Mouse (Mus musculus): Measurements from ENCODE around the gene Vash1.

The Vash1 gene

DNA sequence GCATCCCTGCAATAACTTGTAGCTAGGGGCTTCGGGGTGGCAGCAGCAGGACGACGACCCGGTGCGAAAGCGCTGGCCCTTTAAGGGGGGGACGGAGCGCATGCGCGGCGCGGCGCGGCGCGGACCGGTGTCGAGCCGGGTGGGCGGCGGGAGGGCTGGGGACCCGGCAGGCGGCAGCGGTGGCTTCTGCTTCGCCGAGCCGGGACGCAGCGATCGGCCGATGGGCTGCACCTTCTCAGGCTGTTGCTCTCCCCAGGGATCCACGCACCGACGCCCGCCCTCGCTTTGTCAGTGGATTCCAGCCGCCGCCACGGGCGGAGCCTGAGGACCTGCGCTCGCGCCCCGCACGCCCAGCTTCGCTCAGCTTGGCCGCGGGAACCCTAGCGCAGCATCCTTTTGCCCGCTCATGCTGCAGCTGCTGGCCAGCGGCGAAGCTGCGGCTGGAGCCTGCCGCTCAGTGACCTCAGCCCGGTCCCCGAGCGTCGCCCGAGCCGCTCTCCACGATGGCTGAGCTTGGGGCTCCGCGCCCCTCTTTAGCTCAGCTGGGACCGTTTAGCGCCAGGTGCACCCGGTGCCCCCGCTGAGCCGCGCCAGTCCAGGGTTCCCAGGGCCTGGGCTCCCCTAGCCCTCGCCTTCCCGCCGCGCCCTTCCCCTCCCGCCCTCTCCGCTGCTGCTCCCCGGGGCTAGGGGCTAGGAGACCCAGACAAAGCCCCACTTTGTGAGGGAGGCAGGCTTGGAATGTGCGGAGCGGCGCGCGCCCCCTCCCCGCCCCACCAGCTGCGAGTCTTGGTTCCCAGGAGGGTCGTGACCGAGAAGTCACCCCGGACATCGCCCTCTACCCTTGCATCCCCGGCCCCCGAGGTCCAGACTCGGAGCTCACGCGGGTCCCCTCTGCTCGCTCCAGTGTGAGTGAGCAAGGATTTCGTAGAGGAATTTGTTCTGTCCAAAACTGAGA lies at the start of gene Vash1:
Vash1 (plus strand) TSS at position 110 of the 955 bp plus-strand sequence.
- no peak for DNase-seq (ENCODE audit: low read depth, low spot score)

DNA sequence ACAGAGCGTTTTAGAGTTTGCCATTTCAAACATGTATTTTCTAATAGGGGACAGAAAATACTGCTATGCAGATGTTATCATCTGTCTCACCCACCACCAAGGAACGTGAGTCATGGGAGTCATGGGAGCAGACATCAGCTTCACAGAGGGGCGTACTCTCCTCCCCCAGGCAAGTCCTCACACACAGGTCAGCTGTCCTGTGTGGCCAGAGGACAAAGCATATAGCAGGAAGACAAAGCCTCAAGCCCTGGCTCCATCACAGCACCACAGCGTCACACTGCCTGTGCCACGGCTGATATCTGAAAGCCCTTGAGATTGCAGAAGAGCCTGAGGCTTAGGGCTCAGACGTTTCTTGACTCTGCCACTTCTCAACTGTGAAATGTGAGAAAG lies 49.7 kb upstream of the Vash1 start:
- no peak for DNase-seq (ENCODE audit: low read depth, low spot score)

DNA sequence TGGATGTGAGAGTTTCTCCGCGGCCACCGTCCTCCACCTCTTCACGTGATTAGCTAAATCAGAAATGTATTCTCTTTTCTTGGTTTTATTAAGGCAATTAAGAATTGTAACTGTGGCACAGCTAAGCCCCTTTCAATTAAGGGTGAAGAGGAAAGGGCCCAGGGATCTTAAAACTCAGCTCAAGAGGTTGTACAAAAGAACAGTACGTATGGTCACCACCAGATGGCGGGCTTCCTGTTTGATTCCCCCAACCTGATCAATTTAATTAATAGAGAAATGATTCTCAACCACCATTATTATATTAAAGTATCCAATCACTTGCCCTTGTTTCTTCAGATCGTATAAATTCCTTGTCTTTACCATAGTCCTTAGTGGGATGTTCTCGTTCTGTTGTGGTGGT lies 36.7 kb upstream of the Vash1 start:
- peak; percentile 37 for DNase-seq (ENCODE audit: low read depth, low spot score)

DNA sequence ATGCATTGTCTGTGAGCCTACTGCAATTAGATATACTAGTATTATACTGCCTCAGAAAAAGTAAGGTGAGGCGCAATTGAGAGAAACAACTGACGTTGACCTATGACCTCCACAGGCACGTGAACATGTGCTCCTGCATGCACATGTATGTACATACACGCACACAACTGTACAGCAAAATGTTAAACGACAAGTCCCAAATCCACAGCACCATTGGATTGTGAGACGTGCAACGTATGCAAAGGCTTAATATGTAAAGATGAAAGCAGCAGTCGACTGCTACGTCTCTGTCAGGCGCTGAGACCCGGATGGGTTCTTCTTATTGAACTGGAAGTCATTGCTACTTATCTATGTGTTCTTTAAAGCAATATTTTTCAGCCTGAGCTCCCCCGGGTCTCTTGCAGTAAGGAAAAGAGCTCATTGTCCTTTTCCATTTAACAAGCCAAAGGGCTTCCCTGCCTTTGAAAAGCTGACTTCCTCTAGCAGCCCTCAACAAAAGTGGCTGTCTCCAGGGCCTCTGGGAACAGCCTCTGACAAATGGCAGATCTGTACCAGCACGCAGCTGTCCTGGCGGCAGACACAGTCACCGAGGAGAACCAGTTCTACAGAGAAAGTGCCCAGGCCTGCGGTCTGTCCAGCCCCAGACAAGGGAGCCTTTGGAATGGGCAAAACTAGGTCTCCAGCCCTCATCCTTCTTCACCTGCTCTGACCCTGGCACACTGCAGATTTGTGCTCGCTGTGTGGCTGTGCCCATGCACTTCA lies 33.8 kb upstream of the Vash1 start:
- no peak for DNase-seq (ENCODE audit: low read depth, low spot score)

DNA sequence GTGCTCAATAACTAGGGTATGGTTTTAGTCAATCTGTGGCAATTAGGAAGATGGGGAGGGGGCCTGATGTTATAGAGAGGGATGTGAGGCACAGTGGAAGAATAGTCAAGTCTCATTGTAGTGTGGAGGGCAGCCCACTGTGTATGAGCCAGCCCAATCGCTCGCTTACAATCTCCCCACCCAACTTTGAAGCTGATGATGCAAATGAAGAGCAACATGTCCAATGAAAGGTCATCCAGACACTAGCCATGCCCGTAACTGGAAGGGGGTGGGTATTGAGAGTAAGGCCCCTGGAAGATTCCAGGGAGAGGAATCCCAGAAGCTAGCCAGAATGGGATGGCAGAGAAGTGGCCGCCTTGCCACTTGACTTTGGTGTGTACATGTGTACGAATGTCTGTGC lies 33.0 kb upstream of the Vash1 start:
- DNase-seq (ENCODE audit: low read depth, low spot score) = no peak

DNA sequence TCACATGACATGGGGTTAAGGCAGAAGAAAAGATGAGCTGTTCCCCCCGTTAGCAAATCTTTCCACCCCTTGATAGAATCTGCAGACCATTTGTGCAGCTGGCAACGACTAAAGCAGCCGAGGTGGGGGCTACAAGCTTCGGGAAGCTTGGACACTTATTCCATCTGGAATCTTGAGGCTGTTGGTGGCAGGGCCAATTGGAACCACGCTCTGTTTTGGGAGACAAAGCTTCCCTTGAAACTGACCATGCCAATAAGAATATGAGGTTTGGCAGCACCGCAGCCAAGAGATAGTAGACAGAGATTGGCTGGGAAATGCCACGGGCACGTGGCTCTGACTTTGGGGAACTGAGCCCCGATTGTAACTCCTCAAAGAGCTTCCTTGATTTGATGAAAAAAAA lies 31.7 kb upstream of the Vash1 start:
- DNase-seq (ENCODE audit: low read depth, low spot score) = no peak

DNA sequence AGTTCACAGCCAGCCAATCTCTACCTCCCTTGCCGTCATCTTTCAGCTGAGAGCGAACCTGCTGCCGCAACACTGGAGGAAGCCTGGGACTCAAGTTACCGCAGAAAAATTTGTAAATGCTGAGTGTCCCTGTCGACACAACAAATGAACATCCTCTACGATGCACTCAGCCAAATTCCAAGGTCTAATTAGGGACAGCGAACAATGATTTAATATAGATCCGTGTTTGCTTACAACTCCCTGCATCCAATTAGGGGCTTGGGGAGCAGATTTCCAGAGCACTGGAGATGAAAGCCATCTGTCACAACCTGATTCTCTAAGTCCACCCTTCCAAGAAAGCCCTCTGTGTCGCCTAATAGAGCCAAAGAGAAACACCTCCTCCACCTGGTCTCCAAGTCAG lies 31.2 kb upstream of the Vash1 start:
- DNase-seq (ENCODE audit: low read depth, low spot score) = no peak

DNA sequence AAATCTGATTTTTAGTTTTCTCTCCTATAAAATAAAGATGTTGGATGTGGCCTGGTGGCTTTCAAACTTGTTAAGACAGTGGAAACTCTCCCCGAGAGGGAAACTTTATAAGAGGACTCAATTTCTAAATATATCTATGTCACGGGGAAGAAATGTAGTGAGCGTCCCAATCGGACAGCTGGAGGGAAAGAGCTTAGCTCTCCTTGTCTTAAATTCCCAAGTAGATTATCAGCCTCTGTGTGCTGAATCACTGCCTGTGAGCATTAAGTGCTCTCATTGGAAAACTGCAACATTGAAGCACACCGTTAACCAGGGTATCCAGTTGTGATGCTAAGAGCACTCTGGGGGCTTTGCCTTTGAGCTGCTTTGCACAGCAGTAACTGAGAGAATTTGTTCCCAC lies 30.8 kb upstream of the Vash1 start:
- no peak for DNase-seq (ENCODE audit: low read depth, low spot score)

DNA sequence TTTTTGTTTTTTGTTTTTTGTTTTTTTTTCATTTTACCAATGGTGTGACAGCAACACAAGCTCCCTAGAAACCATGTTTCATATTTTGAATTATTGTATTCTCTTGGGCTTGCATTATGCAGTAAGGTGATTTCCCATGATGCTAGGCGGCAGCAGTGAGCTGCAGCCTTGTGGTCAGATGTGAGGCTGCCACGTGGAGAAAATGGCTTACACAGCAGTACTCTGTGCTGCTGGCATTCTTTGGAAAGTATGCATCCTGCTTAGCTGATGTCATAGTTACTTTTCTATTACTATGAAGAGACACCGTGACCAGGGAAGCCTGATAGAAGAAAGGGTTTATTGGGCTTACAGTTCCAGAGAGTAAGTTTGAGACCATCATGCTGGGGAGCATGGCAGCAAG lies 30.0 kb upstream of the Vash1 start:
- peak; percentile 26 for DNase-seq (ENCODE audit: low read depth, low spot score)

DNA sequence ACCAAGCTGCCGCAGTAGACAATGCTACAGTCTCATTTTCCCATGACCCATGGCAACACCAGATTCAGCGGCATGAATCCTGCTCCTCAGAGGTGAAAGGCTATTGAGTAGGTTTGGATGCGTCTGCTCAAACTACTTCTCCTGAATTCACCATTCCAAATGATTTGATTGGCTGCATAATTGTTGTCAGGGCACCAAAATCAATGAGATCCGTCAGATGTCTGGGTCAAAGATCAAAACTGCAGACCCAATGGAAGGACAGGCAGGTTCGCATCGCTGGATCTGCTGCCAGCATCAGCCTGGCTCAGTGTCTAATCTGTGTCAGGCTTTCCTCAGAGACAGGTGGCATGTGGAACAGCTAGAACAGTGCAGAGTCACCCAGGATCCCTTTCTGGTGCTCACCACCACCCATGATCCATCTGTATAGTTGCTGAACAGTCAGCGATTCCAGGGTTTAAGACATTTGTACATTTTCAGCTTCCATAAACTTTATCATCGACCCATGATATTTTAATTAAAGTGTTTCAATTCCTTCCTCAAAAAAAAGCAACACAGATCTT lies 27.1 kb upstream of the Vash1 start:
- no peak for DNase-seq (ENCODE audit: low read depth, low spot score)

DNA sequence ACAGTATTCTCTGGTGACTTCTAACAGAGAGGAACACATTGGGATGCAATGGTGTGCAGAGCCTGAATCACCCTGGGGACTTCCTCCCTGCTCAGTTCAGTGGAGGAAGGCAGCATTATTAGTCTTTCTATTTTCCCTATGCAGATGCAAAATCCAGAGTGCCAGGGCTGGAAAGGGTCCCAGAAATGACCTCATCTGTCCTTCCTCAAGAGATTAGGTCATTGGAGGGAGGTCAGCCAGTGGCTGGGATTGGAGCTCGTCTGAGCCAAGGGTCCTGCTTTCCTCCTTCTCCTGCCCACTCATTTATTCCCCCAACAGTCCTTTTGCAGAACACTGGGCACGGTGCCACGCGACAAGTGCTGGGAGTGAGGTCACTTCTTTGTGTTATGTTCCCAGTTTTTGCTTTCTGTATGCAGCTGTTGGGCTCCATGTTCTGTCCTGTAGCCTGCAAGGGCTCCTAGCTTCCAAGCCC lies 25.9 kb upstream of the Vash1 start:
- DNase-seq (ENCODE audit: low read depth, low spot score) = peak; percentile 85

DNA sequence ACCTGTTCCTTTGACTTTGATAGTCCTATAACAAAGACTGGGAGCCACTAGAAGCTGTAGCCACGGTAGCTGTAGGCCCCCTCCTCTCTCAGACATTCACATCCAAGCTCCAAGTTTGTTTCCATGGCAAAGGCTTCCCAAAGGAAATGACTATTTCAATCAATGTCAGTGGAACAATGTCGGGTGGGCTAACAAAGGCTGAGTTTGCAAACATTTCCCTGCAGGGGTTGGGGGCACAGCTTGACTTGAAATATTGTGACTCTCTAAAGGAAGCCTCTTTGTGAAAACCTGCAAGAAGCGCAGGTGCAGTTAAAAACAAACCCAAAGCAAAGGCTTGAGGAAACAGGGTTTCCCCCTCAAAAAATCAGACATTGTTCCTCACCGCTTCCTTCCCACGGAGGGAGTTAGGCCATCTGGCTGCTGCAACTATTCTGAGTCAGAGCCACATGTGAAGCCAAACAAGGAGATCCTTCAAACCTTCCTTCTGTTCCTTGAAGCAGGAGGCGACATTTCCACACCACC lies 19.0 kb upstream of the Vash1 start:
- DNase-seq (ENCODE audit: low read depth, low spot score) = peak; percentile 6

DNA sequence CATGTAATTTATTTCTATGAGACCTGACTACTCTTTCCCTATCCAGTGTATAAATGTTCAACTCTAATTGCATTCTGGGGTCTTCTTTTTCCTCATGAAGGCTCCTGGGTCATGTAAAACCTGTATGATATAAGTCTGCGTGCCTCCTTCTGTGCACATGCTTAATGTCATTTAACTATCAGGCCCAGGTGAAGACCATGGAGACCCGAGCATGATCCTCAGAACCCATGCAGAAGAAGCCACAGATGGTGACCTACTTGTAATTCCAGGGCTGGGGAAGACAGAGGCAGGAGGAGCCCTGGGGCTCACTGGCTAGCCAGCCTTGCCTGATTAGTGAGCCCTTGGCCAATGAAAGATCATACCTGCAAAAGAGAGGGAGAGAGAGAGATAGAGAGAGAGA lies 18.0 kb upstream of the Vash1 start:
- no peak for DNase-seq (ENCODE audit: low read depth, low spot score)

DNA sequence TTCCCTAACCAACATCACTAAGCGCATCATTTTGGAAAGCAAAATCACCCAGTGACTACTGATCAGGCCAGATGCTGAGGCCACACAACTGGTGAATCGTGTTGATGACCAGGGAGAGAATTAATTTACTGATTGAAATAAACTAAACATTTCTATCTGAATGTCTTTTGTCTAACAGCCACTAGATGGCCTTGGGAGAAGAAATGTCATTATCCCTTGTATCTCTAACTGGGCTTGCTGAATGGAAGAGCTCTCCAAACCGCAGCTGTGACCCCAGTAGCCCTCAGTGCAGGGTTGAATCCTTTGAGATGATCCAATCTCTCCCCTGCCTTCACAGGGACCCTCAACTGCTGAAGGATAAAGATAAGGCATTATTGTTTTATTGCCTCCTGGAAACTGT lies 12.8 kb upstream of the Vash1 start:
- DNase-seq (ENCODE audit: low read depth, low spot score) = peak; percentile 6

DNA sequence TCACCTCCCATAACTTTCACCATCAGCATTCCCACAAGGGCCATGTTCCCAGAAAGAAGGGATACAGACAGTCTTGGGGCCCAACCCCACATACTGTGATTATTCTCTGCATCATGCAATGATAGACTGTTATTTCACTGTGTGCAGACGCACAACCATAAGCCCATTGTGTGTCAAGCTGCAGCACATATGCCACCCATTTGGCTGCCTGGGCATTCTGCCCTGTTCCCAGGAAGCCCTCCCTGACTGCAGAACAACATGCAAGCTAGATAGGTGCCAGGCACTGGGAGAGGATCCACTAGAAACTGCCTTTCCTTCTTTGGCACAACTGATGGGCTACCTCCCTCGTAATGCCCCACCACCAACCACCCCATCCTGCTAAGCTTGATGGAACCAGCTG lies 10.1 kb upstream of the Vash1 start:
- no peak for DNase-seq (ENCODE audit: low read depth, low spot score)

DNA sequence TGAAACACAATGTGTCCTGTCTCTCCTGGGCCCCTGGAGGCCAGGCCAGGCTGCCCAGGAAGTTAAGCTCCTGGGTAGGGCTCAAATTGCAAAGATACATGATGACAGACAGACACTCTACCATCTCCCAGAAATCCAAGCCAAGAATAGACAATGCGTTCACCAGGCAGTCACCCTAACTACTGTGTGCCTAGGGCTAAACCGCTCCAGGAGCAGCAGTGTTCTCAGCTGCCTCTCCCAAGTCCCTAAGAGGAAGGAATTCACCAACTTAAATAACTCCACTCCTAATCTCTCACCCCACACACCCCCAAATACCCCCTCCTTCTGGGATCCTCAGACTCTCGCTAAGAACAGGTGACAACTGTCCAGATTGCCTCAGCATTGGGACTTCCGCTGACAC lies 6.4 kb upstream of the Vash1 start:
- DNase-seq (ENCODE audit: low read depth, low spot score) = no peak

DNA sequence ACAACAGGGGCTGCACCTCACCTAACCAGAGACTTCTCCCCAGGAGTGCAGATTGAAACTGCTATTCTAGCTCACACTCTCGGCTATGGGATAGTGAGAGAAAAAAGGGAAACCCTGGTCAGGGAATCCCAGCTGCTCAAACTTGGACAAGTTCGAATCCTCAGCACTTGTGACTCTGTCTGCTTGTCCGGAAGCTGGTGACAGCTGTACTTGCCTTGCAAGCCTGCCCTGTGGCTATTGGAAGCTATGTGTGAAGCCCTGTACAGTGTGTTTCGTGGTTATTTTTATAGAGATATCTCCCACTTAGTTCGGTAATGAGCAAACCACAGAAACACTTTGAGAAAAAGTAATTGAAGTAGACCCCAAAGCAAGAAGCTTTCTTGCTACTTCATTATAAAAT lies 6.0 kb upstream of the Vash1 start:
- no peak for DNase-seq (ENCODE audit: low read depth, low spot score)

DNA sequence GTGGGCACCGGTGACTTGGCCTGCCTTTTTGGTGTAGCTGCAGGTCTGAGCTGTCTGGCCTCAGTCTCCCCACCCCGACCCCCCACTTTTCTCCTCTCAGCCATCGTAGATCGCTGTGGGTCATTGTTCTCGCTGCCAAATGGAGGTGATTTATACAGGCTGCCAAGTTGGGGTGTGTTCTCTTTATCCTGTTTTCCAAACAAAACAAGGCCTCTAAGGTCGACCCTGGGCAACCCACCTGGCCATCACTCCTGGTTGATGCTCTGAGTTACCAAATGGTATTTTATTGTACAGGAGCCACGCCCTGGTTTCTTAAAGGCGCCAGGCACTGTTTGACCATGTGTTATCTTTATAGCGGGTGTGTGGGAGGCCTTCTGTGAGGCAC lies 1.0 kb downstream of the Vash1 start:
- DNase-seq (ENCODE audit: low read depth, low spot score) = no peak

DNA sequence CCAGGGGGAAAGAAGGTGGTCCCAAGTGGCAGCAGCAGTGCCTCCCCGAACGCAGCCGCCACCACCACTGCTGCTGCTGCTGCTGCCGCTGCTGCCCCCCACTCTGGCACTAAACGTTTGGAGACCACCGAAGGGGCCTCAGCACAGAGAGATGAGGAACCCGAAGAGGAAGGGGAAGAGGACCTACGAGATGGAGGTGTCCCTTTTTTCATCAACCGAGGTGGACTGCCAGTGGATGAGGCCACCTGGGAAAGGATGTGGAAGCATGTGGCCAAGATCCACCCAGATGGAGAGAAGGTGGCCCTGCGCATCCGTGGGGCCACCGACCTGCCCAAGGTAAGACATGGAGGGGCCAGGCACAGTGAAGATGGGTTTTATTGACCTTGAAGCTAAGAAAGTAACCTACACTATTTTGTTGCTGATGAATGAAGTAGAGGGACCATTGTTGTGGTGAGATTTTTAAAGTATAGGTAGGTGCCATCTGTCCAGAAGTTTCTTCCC lies 1.5 kb downstream of the Vash1 start:
- DNase-seq (ENCODE audit: low read depth, low spot score) = no peak

DNA sequence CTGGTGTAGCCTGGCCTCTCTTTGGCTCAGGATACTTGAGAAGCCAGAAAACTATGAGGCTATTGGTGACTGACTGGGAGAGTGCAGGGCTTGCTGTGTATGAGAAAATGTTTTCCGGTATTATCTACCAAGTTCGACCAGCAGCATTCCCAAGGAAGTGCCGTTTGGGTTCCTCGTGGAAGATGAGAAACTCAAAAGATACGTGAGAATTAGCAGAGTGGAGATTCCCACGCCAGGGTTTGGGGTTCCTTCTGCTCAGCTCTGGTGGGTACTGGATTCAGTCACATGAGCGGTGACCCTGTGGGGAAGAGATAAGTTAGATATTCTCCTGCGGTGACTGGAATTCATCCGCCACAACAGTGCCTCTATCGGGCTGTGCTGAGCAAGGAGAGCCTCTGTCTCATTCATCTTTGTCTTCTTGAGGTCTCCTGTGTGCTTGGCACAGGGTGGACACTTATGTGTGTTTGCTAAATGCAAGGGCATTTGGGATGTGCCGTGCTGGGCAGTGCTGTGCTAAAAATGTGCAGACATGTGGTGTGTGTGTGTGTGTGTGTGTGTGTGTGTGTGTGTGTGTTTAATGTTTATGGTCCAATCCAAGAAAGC lies 2.2 kb downstream of the Vash1 start:
- no peak for DNase-seq (ENCODE audit: low read depth, low spot score)

DNA sequence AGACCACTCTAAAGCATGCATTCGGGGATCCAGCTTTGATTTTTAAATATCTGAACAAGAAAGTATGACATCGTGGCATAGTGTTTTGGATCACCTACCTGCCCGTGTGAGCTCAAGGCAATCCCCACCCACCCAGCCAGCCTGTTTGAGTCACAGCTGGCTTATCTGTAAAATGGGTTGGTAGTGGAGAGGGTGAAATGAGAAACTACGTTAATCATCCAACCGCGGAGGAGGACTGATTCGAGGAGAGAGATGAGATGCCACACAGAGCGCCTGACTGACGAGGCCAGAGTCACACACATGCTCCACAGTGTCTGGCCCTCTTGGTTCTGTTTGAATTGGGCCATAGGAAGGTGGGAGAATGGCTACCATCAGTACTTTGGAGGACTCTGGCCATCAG lies 3.1 kb downstream of the Vash1 start:
- no peak for DNase-seq (ENCODE audit: low read depth, low spot score)

DNA sequence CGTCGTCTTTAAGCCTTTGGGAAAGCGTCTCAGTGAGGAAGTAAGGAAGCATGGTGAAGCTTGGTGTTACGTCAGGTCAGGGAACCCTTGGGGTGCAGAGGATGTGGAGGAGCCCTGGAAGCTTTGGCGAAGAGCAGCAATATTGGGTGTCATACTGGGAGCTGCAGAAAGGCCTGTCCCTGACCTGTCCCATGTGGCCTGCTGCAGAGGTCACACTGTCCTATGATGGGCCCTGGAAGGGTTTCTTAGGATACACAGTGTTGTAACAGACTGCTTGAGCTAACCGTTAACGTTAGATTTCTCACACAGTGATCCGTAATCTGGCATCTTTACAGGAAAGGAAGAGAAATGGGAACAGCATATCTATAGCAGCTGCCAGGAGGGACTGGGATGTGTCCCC lies 3.7 kb downstream of the Vash1 start:
- no peak for DNase-seq (ENCODE audit: low read depth, low spot score)

All from 3T3-L1 (cell line).